Mouse (Mus musculus) small intestine, adult 2 months (tissue): ENCODE data around the gene Dab1.

Experiments used
- CTCF ChIP-seq: fragments of 200-500 bp; IDR thresholded peaks from 2 replicates; pipeline ENCODE4 v1.5.1; 2012; ENCODE audit warnings: low read depth, mild to moderate bottlenecking, control low read depth, inconsistent platforms, low read length, moderate library complexity, mixed read lengths; ENCODE audit not compliant: insufficient replicate concordance, insufficient read length; ENCODE audit errors: extremely low read depth
- POLR2A ChIP-seq: fragments of 200-500 bp; IDR thresholded peaks from 2 replicates; pipeline ENCODE4 v1.6.1; 2012; ENCODE audit warnings: low read depth, mild to moderate bottlenecking, control low read depth, inconsistent platforms, low read length, moderate library complexity

GRCm38 (mm10) chr4:103636168-103636776 lies 17.1 kb downstream of the Dab1 start:
- no peak for TF ChIP-seq POLR2A
- no peak for TF ChIP-seq CTCF
